Mouse (Mus musculus) CH12.LX (cell line): ENCODE measurements around the gene Rap1gap.

Experiments
- MAX ChIP-seq: IDR thresholded peaks from 2 replicates; pipeline ENCODE4 v1.6.1; 2011; ENCODE audit warnings: low read length, improper control_type of control experiment
- POLR2A ChIP-seq: IDR thresholded peaks from 2 replicates; pipeline ENCODE4 v1.6.1; 2011; ENCODE audit warnings: low read depth, mild to moderate bottlenecking, improper control_type of control experiment, low read length

DNA sequence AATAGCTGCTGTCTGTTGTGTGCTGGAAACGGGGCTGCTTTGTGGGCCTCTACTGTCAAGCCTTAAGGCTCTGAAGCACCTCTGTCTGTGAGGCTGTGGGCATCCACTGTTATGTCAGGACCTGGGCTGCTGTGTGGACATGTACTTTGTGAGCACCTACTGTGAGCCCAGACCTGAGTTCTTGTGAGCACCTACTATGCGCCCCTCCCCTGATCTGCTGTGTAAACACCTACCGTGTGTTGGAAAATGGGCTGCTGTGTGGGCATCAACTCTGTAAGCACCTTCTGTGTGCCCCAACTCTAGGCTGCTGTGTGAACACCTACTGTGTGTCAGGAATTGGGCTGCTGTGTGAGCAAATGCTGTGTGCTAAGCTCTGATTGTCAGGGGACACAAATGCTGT is 57.7 kb downstream of the Rap1gap start:
- TF ChIP-seq POLR2A (no peak), MAX (no peak)
